Mouse (Mus musculus) inflammation-experienced regulatory T-cells, adult 6 months (primary cell): ENCODE data around the gene Trim63. TPM values are rescaled to one million over a fixed set of nuclear protein-coding genes. Genes with fewer than 3 reads are reported as not detected.

Source experiments
- ATAC-seq: one replicate; pipeline ENCODE4 v1.8.0; 2017
- polyA plus RNA-seq, 3 experiments: library from polyadenylated mRNA; unstranded; fragments of 100-300 nt; shearing (Covaris generic); gene quantifications; one replicate each; pipeline ENCODE4 v1.2.1; 2017

Gene Trim63
- polyA plus RNA-seq, 3 experiments from 2014 or later = not detected

DNA sequence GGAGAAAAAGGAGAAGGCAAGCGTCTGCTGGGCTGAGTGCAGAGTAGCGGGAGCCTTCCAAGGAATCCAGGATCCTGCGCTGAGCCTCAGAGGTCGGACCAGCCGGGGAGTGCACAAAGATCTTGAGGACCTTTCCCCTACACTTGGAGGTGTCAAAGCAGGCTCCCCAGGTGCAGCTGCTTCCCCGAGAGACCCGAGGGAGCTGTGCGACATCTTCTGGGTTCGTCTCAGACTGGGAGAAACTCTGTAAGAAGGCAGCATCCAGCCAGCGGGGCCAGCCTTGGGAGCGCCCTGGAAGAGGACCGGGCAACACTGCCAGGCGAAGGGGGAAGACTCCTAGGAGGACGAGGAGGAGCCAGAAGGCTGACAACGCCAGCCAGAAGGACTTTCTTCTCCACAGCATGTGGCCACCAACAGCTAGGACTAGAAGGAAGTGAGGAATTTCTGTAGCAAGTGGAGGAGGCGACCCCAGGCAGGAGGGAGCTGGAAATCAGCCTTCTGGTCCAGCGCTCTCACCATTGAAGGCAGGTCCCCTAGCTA, 56.5 kb downstream of the Trim63 start:
- ATAC-seq = peak; percentile 9

DNA sequence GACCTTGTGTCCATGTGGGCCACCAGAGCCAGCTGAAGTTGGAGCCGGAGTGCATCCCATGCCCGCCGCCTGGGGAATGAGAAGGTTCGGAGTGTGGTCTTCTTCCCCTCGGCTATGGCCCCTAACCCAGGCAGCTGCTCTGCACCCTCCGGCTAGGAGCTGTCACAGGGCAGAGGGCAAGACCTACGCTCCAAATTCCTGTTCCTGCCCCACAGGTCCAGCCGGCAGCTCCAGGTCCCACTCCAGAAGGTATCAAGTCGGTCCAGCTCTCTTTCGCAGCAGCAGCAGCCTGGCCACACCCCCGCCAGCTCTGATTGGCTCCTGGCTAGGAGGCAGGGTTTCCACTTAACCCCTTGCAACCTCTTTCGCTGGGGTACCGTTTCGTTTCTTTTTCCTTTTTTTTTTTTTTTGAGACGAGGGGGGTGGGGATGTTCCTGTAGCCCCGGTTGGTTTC, 57.4 kb downstream of the Trim63 start:
- ATAC-seq = peak; percentile 94

DNA sequence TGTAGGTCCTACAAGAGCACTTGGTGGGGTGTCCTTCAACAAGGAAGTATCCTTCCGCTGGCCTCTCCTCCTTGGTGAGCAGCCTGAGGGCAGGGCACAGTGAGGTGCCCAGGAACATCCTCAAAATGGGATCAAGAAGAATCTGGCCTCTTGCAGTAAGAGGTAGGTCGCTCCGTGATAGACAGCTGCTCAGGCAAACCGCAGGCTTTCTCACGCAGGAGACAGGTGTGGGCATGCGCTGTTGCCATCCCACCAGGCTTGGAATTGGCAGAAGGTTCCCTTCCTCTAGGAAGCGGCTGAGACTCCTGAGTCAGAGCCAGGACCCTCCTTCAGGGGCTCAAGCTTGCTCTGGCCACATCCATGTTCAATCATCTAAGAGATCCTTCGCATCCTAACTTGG, 58.4 kb downstream of the Trim63 start:
- ATAC-seq = no peak

DNA sequence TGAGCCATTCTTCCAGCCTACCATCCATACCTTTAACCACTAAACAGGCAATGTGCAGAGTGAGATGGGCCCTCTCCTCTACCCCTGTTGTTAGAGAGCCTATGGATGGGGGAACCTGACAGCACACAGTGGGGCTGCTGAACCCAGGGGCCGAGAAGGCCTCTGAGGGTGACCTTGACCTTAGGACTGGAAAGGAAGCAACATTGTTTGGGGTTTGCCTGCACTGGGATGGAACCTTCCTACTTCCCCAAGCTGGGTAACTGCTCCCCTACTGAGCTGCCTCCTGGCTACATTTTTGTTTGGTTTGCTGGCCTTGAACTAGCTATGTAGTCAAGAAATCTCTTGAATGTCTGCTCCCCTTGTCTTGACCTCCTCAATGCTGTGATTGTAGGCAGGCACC, 59.4 kb downstream of the Trim63 start:
- no peak for ATAC-seq

DNA sequence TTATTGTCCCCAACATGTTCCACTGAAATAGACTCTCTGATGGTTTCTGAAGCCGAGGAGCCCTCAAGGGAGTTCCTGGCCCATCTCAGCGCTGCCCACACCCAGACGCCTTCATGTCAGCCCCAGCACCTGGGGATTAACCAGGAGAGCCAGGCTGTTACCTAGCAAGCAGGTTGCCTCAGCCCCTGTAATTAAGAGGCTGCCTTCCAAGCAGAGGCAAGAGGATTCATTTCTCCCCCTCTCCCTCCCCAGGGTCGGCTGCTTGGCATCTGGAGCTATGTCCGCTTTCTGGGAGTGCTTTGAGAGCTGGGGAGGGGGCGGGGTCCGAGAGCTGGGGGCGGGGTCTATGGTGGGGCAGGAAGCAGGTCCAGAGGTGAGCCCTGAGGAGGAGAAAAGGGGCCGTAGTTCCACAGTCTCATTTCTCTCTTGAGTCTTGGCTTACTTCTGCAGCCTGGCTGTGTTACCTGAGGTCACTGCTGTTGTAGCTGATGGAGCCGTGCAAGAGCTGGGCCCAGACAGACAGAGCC, 63.2 kb downstream of the Trim63 start:
- ATAC-seq = no peak

Other genes starting within 250 kb of the Trim63 start
- gene Cd52, start 220.0 kb upstream of the Trim63 start, polyA plus RNA-seq = 1,000 to 10,000 TPM; 2,728 to 3,832 (median 3,666) TPM
- 10 to 100 TPM; 36.2 to 54.5 (median 36.5) TPM for gene Ubxn11, start 212.6 kb upstream of the Trim63 start, polyA plus RNA-seq
- gene Sh3bgrl3, start 186.3 kb upstream of the Trim63 start, polyA plus RNA-seq = 1,000 to 10,000 TPM in 2 of 3 experiments, 100 to 1,000 TPM in 1; 884 to 1,358 (median 1,179) TPM
- 100 to 1,000 TPM in 2 of 3 experiments, 10 to 100 TPM in 1; 61.0 to 150 (median 121) TPM for gene Cep85, start 128.0 kb upstream of the Trim63 start, polyA plus RNA-seq
- not detected for gene Gm7534, start 112.1 kb upstream of the Trim63 start, polyA plus RNA-seq
- gene Catsper4, start 87.7 kb upstream of the Trim63 start, polyA plus RNA-seq = not detected
- not detected for gene Cnksr1, start 76.7 kb upstream of the Trim63 start, polyA plus RNA-seq
- gene E130218I03Rik, start 71.5 kb upstream of the Trim63 start, polyA plus RNA-seq = 1 to 10 TPM in 1 of 3 experiments, not detected in 2; 2.3 TPM
- gene Zfp593, start 69.5 kb upstream of the Trim63 start, polyA plus RNA-seq = 1 to 10 TPM; 4.7 to 6.4 (median 4.9) TPM
- not detected for gene Gm30191, start 68.2 kb upstream of the Trim63 start, polyA plus RNA-seq
- gene Grrp1, start 61.0 kb upstream of the Trim63 start, polyA plus RNA-seq = not detected
- 10 to 100 TPM; 18.5 to 26.7 (median 23.7) TPM for gene Pdik1l, start 27.2 kb upstream of the Trim63 start, polyA plus RNA-seq
- under 1 TPM; 0.21 to 0.34 (median 0.29) TPM for gene Slc30a2, start 28.1 kb downstream of the Trim63 start, polyA plus RNA-seq
- gene Extl1, start 68.7 kb downstream of the Trim63 start, polyA plus RNA-seq = 1 to 10 TPM in 2 of 3 experiments, under 1 TPM in 1; 0.21 to 1.3 (median 1.0) TPM
- gene Pafah2, start 81.2 kb downstream of the Trim63 start, polyA plus RNA-seq = 1 to 10 TPM in 2 of 3 experiments, under 1 TPM in 1; 0.80 to 1.5 (median 1.2) TPM
- gene Stmn1, start 153.2 kb downstream of the Trim63 start, polyA plus RNA-seq = 100 to 1,000 TPM in 1 of 3 experiments, 10 to 100 TPM in 2; 62.2 to 637 (median 91.9) TPM
- 10 to 100 TPM; 22.5 to 35.0 (median 31.7) TPM for gene Paqr7, start 181.6 kb downstream of the Trim63 start, polyA plus RNA-seq
- gene Aunip, start 195.9 kb downstream of the Trim63 start, polyA plus RNA-seq = 1 to 10 TPM in 1 of 3 experiments, under 1 TPM in 2; 0.44 to 7.2 (median 0.94) TPM
- 100 to 1,000 TPM in 1 of 3 experiments, 10 to 100 TPM in 2; 64.7 to 110 (median 89.2) TPM for gene Mtfr1l, start 220.3 kb downstream of the Trim63 start, polyA plus RNA-seq
- gene Selenon, start 237.0 kb downstream of the Trim63 start, polyA plus RNA-seq = under 1 TPM; 0.44 to 0.63 (median 0.63) TPM